Mouse (Mus musculus) E14TG2a.4 (cell line): ENCODE measurements around the gene Hemgn.

Experiments used
- CTCF ChIP-seq: conservative IDR thresholded peaks from 2 replicates; pipeline ENCODE4 v1.5.1; 2014; ENCODE audit warnings: low read length
- POU5F1 ChIP-seq: IDR thresholded peaks from 2 replicates; pipeline ENCODE4 v1.6.1; 2014; ENCODE audit warnings: low read length, borderline replicate concordance

DNA sequence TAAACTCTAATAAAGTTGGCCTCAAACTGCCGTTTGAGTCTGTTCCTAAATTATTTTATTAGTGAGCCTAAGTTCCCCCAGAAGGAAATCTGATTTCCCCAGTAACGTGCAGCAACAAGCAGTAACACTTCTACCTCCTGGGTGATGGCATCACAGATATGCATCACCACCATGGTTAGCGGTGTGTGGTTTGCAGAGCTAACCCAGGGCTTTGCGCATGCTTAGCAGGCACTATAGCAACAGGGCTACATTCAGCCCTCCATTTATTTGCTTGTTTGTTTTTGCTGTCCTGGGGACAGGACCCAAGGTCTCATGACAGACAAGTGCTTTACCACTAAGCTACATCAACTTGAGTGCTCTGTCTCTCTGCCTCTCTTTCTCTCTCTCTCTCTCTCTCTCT is 29.2 kb upstream of the Hemgn start:
- no peak for TF ChIP-seq CTCF
- no peak for TF ChIP-seq POU5F1
